Mouse (Mus musculus): ENCODE measurements around the gene Tfdp2. TPM values are rescaled to one million over a fixed set of nuclear protein-coding genes. Genes with fewer than 3 reads are reported as not detected.

Gene Tfdp2
- polyA plus RNA-seq, 1 experiment from 2014 or later = 53.9 TPM

DNA sequence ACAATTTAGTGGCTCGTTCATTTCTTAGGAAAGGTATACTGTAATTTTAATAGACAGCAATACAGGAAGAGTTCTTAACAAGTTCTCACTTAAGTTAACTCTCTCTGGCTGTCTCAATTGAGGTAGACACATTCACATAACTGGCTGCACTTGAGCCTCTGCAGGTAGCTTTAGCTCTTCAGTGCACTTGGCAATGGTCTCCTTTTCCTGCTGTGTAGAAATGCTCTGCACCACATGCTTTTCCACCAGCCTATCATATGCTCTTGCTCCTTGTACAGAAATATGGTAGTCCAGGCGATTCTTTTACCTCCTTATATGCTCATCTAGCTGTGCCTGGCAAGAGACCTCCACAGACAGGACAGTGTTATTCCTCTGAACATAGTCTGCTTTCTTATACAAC lies 73.7 kb downstream of the Tfdp2 start:
- DNase-seq (ENCODE audit: low spot score) (peak; percentile 12), ATAC-seq (no peak)
- H3K9ac ChIP-seq (replicated peaks; ENCODE audit: low read depth) = no peak overlapping the region
- no peak overlapping the region for H3K4me3 ChIP-seq (ENCODE audit: low read depth, low read length)
- no peaks in the 10 kb centered on the region for H3K4me1 ChIP-seq (ENCODE audit: insufficient read depth, low read depth, low read length)
- no peaks in the 10 kb centered on the region for H3K27me3 ChIP-seq (replicated peaks; ENCODE audit: insufficient read depth, low read length)
- no peaks in the 10 kb centered on the region for H3K36me3 ChIP-seq (ENCODE audit: insufficient read depth, low read length)
- 88% methylated on average over 2 of the region's 2 CpGs for WGBS
- TF ChIP-seq CTCF (IDR thresholded peaks at IDR 0.05) = no peak
- no peak for TF ChIP-seq EP300 (IDR thresholded peaks at IDR 0.05)
- H3K27ac ChIP-seq (ENCODE audit: low read length) = no peak overlapping the region
- H3K4me2 ChIP-seq (replicated peaks; ENCODE audit: low read depth, low read length) = no peak overlapping the region
- H3K9me3 ChIP-seq (ENCODE audit: low read length) = no peaks in the 10 kb centered on the region

DNA sequence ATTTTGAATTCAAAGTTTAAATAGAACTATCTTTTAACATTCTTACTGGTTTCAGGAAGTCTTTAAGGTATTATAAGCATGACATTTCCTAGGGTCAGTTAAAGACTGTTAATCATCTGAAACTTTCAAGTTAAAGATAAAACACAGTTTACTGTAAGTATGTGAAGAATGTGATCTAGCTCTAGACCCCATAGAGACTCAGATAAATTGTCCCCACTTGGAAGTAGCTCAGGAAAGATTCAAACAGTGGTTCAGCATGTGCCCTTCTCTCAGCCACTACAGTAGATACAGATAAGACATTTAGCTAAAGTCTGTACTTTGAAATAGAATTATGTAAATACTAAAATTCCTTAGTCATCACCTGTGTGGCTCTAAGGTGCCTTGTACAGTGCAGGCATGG lies 79.5 kb downstream of the Tfdp2 start:
- no peak overlapping the region for H3K9ac ChIP-seq (replicated peaks; ENCODE audit: low read depth)
- no peaks in the 10 kb centered on the region for H3K4me1 ChIP-seq (ENCODE audit: insufficient read depth, low read depth, low read length)
- H3K36me3 ChIP-seq (ENCODE audit: insufficient read depth, low read length) = no peaks in the 10 kb centered on the region
- ATAC-seq (no peak), DNase-seq (ENCODE audit: low spot score) (no peak)
- no peak overlapping the region for H3K4me3 ChIP-seq (ENCODE audit: low read depth, low read length)
- H3K4me2 ChIP-seq (replicated peaks; ENCODE audit: low read depth, low read length) = no peak overlapping the region
- no peaks in the 10 kb centered on the region for H3K9me3 ChIP-seq (ENCODE audit: low read length)
- TF ChIP-seq EP300 (IDR thresholded peaks at IDR 0.05) (no peak), CTCF (IDR thresholded peaks at IDR 0.05) (no peak)
- no peak overlapping the region for H3K27ac ChIP-seq (ENCODE audit: low read length)
- no peaks in the 10 kb centered on the region for H3K27me3 ChIP-seq (replicated peaks; ENCODE audit: insufficient read depth, low read length)

DNA sequence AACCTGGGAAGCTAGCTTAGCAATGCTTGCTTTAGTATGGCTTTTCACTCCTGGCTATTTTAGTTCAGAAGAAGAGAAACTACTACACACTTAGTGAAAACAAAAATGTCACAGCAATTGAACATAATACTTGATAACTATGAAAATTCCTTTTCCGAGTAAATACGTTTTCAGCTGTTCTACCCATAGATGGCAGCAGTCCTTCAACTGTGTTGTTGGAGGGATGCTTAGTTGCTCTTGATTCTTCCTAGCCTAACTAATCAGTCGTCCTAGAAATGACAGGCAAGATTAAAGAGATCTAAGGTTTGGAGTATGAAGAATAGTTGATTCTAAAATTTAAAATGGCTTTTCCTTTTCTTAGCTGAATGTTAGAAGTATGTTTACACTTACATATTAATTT lies 85.4 kb downstream of the Tfdp2 start:
- Histone ChIP-seq H3K4me3 (ENCODE audit: low read depth, low read length) (no peak overlapping the region), H3K36me3 (ENCODE audit: insufficient read depth, low read length) (no peaks in the 10 kb centered on the region), H3K27ac (ENCODE audit: low read length) (no peak overlapping the region), H3K27me3 (replicated peaks; ENCODE audit: insufficient read depth, low read length) (no peaks in the 10 kb centered on the region), H3K4me2 (replicated peaks; ENCODE audit: low read depth, low read length) (no peak overlapping the region), H3K9me3 (ENCODE audit: low read length) (no peaks in the 10 kb centered on the region), H3K9ac (replicated peaks; ENCODE audit: low read depth) (no peak overlapping the region), H3K4me1 (ENCODE audit: insufficient read depth, low read depth, low read length) (no peaks in the 10 kb centered on the region)
- ATAC-seq (no peak), DNase-seq (ENCODE audit: low spot score) (no peak)
- WGBS = 43% methylated on average over 3 of the region's 3 CpGs
- TF ChIP-seq CTCF (IDR thresholded peaks at IDR 0.05) = peak; percentile 36
- TF ChIP-seq EP300 (IDR thresholded peaks at IDR 0.05) = no peak

DNA sequence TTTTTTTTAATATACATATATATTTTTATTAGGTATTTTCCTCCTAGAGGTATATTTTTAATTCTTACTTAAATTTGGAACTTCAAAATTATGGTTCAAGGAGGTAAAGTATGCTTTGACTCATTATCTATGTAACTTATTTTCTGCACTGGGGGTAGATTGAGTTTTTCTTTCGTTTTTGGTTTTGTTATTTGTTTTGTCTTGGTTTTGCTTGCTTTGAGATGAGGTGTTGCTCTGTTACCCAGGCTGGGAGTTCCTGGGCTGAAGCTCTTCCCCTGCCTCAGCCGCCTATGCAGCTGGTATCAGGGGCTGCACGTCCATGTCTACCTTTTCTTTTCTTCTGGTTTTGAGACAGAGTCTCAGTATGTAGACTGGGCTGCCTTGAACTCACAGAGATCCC lies 86.0 kb downstream of the Tfdp2 start:
- Histone ChIP-seq H3K27me3 (replicated peaks; ENCODE audit: insufficient read depth, low read length) (no peaks in the 10 kb centered on the region), H3K9me3 (ENCODE audit: low read length) (no peaks in the 10 kb centered on the region), H3K36me3 (ENCODE audit: insufficient read depth, low read length) (no peaks in the 10 kb centered on the region), H3K4me3 (ENCODE audit: low read depth, low read length) (no peak overlapping the region), H3K27ac (ENCODE audit: low read length) (no peak overlapping the region), H3K4me2 (replicated peaks; ENCODE audit: low read depth, low read length) (no peak overlapping the region), H3K4me1 (ENCODE audit: insufficient read depth, low read depth, low read length) (no peaks in the 10 kb centered on the region), H3K9ac (replicated peaks; ENCODE audit: low read depth) (no peak overlapping the region)
- TF ChIP-seq CTCF (IDR thresholded peaks at IDR 0.05) = no peak
- no peak for TF ChIP-seq EP300 (IDR thresholded peaks at IDR 0.05)
- ATAC-seq = no peak
- no peak for DNase-seq (ENCODE audit: low spot score)
- 88% methylated on average over 3 of the region's 3 CpGs for WGBS

DNA sequence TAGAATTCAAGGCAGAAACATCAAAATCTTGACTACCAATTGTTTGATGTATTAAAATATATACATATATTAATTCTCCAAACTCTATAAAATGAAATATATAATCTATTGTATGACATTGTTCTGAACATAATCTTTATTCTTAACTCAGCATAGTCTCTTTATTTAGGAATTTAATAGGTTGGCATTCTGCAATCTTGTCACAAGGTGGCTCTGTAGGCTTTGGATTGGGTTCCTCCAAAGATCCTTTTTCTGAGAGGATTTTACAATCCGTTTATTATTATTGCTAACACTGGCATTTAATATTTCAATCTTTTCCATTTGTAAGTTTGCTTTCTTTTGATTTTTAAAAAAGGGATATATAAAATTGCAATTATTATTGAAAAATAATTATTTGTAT lies 88.8 kb downstream of the Tfdp2 start:
- Histone ChIP-seq H3K4me1 (ENCODE audit: insufficient read depth, low read depth, low read length) (no peaks in the 10 kb centered on the region), H3K4me3 (ENCODE audit: low read depth, low read length) (no peak overlapping the region), H3K36me3 (ENCODE audit: insufficient read depth, low read length) (no peaks in the 10 kb centered on the region), H3K27me3 (replicated peaks; ENCODE audit: insufficient read depth, low read length) (no peaks in the 10 kb centered on the region), H3K4me2 (replicated peaks; ENCODE audit: low read depth, low read length) (no peak overlapping the region), H3K9me3 (ENCODE audit: low read length) (no peaks in the 10 kb centered on the region), H3K9ac (replicated peaks; ENCODE audit: low read depth) (no peak overlapping the region), H3K27ac (ENCODE audit: low read length) (no peak overlapping the region)
- TF ChIP-seq EP300 (IDR thresholded peaks at IDR 0.05) (no peak), CTCF (IDR thresholded peaks at IDR 0.05) (peak; percentile 69)
- no peak for ATAC-seq
- 7% methylated on average over 1 of the region's 1 CpGs for WGBS
- peak; percentile 65 for DNase-seq (ENCODE audit: low spot score)

DNA sequence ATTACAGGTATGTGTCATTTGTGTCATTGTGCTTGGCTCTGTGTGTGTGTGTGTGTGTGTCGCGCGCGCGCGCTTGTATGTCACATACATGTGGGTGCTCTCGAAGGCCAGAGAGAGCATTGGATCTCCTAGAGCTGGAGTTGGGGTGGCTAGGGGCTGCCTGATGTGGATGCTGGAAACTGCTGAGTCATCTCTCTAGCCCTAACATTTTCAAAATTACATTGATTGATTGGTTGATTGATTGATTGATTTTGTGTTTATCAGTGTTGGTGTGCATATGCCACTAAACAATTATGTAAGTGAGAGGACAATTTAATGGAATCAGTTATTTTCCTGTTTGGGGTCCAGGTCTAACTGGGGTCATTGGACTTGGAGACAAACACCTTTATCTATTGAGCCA lies 96.1 kb downstream of the Tfdp2 start:
- DNase-seq (ENCODE audit: low spot score) (no peak), ATAC-seq (no peak)
- no peak overlapping the region for H3K9ac ChIP-seq (replicated peaks; ENCODE audit: low read depth)
- TF ChIP-seq CTCF (IDR thresholded peaks at IDR 0.05) = no peak
- TF ChIP-seq EP300 (IDR thresholded peaks at IDR 0.05) = no peak
- H3K36me3 ChIP-seq (ENCODE audit: insufficient read depth, low read length) = peaks cover 6% of the 10 kb centered on the region; the same call in 1 of the 2 replicates
- H3K4me1 ChIP-seq (ENCODE audit: insufficient read depth, low read depth, low read length) = no peaks in the 10 kb centered on the region
- H3K4me3 ChIP-seq (ENCODE audit: low read depth, low read length) = no peak overlapping the region
- 98% methylated on average over 7 of the region's 7 CpGs for WGBS
- no peak overlapping the region for H3K27ac ChIP-seq (ENCODE audit: low read length)
- H3K27me3 ChIP-seq (replicated peaks; ENCODE audit: insufficient read depth, low read length) = no peaks in the 10 kb centered on the region
- H3K9me3 ChIP-seq (ENCODE audit: low read length) = no peaks in the 10 kb centered on the region
- no peak overlapping the region for H3K4me2 ChIP-seq (replicated peaks; ENCODE audit: low read depth, low read length)

DNA sequence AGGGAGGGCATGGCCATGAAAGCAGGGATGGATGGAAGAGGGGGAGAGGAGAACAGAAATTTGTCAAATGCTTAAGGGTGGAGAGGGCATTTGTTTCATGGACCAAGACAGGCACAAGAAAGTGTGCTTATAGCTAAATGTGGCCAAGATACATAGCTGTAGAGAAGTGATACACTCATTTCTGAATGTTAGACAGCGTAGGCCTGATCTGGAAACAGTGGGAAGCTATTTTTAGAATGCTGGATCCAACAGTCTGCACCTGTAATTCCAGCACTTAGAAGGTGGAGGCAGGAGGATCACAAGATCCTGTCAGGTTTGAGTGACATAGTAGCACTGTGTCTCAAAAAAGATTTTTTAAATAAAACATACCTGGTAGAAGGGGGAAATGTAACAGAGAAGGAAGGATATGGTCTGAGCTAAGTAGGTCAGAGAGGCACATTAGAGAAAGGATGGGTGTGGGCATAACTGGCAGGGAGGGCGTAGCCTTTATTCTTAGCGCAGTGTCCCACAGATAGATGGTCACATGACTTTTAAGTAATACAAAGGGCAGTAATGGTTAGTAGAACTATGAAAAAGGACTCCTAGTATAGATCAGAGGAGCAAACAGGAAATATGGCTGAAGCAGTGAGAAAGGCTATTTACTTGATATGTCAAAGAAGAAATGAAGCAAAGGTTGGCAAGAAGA lies 103.4 kb downstream of the Tfdp2 start:
- Histone ChIP-seq H3K9ac (replicated peaks; ENCODE audit: low read depth) (no peak overlapping the region), H3K27ac (ENCODE audit: low read length) (no peak overlapping the region), H3K9me3 (ENCODE audit: low read length) (no peaks in the 10 kb centered on the region), H3K4me1 (ENCODE audit: insufficient read depth, low read depth, low read length) (no peaks in the 10 kb centered on the region), H3K4me3 (ENCODE audit: low read depth, low read length) (no peak overlapping the region), H3K4me2 (replicated peaks; ENCODE audit: low read depth, low read length) (no peak overlapping the region), H3K36me3 (ENCODE audit: insufficient read depth, low read length) (peaks cover 20% of the 10 kb centered on the region), H3K27me3 (replicated peaks; ENCODE audit: insufficient read depth, low read length) (no peaks in the 10 kb centered on the region)
- ATAC-seq = peak; percentile 68
- DNase-seq (ENCODE audit: low spot score) = peak; percentile 11
- 81% methylated on average over 3 of the region's 3 CpGs for WGBS
- TF ChIP-seq CTCF (IDR thresholded peaks at IDR 0.05) (no peak), EP300 (IDR thresholded peaks at IDR 0.05) (no peak)
